Mouse (Mus musculus) lung, embryonic 15.5 days (tissue): Measurements from ENCODE around the gene Padi4. TPM values are rescaled to one million over a fixed set of nuclear protein-coding genes. Genes with fewer than 3 reads are reported as not detected.

Experiments
- ATAC-seq: fragments of 200-750 bp; cut with Nextera tagmentation; 2 replicates; pipeline ENCODE4 v1.8.0; 2017; ENCODE audit warnings: moderate number of reproducible peaks, borderline replicate concordance; ENCODE audit not compliant: low FRiP score, low TSS enrichment; ENCODE audit errors: extremely low read depth
- H3K27ac ChIP-seq: fragments of 300-500 bp; sonication (generic); 2 replicates; pipeline ENCODE4 v1.5.1; 2015; ENCODE audit warnings: moderate library complexity, mild to moderate bottlenecking, inconsistent platforms
- H3K27me3 ChIP-seq: fragments of 300-500 bp; sonication (generic); 2 replicates; pipeline ENCODE4 v1.6.1; 2015; ENCODE audit warnings: inconsistent platforms
- H3K36me3 ChIP-seq: fragments of 300-500 bp; sonication (generic); 2 replicates; pipeline ENCODE4 v1.6.1; 2015; ENCODE audit warnings: inconsistent platforms
- H3K4me1 ChIP-seq: fragments of 300-500 bp; sonication (generic); 2 replicates; pipeline ENCODE4 v1.6.1; 2015; ENCODE audit warnings: inconsistent platforms
- H3K4me2 ChIP-seq: fragments of 300-500 bp; sonication (generic); 2 replicates; pipeline ENCODE4 v1.6.1; 2015; ENCODE audit warnings: inconsistent platforms, mild to moderate bottlenecking, moderate library complexity
- H3K4me3 ChIP-seq: fragments of 300-500 bp; sonication (generic); 2 replicates; pipeline ENCODE4 v1.5.1; 2015; ENCODE audit warnings: mild to moderate bottlenecking, inconsistent platforms
- H3K9ac ChIP-seq: fragments of 300-500 bp; sonication (generic); 2 replicates; pipeline ENCODE4 v1.6.1; 2015; ENCODE audit warnings: inconsistent platforms
- H3K9me3 ChIP-seq: fragments of 300-500 bp; sonication (generic); 2 replicates; pipeline ENCODE4 v1.6.1; 2016; ENCODE audit warnings: inconsistent platforms
- WGBS: fragments of 180-500 bp; shearing (Covaris S2); methylation state at CpG from one replicate; pipeline ENCODE4 v1.1.7; 2015; 5-methylcytosine and 5-hydroxymethylcytosine counted together
- microRNA-seq: library from miRNA; unstranded; fragments of <30 nt; microRNA quantifications from one replicate; pipeline ENCODE4, GENCODE M21; 2016
- polyA plus RNA-seq: library from polyadenylated mRNA; unstranded; fragments of >200 nt; fragmentation: Nextera tagmentation; extraction: Ambion mirVana; gene quantifications from 2 replicates; pipeline ENCODE4 v1.2.1, GENCODE M21; 2015

Padi4 gene
- polyA plus RNA-seq, 1 experiment from 2014 or later = 2.1 TPM

DNA sequence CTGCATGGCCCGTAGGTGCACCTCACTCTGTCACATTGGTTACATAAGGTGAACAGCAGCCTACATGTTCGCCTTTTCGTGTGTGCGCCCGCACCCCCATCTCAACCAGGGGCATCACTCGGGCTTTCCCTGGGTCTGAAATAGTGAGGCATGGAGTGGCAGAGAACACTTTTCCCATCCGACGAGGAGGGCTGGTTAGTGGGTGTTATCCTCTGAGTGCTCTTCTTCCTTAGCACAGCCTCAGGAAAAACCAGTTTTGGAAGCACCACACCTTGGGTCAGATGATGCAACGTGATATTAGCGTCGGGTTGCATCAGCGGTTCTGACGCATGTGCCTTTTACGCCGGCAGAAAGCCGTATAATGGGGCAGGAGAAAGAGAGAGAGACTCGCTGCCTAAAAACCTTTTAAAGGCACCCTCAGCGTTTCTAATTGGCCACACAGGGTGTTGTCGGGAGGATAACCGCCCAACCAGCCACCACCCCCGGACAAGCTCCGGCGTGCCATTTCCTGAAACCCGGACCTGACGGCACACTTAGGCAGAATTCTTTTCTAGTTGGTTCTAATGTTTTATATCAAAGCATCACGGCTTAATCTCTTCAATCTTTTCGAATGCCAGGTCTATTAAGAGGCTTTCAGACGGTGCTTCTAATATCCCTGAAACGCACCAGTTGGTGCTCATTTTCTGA lies 74.5 kb downstream of the Padi4 start:
- peak overlapping the region; percentile 94 for H3K4me2 ChIP-seq
- no peak for ATAC-seq
- H3K4me1 ChIP-seq = peaks cover 30% of the 10 kb centered on the region
- H3K27ac ChIP-seq = no peak overlapping the region
- H3K36me3 ChIP-seq = no peaks in the 10 kb centered on the region
- 6% methylated on average over 29 of the region's 29 CpGs for WGBS
- H3K4me3 ChIP-seq = peak overlapping the region; percentile 92
- H3K27me3 ChIP-seq = no peaks in the 10 kb centered on the region
- H3K9me3 ChIP-seq = no peaks in the 10 kb centered on the region
- H3K9ac ChIP-seq = peak overlapping the region; percentile 7

Small RNA genes lying within 50 kb of the gene (microRNA-seq; reads per million reads assigned to microRNA genes)
- not detected for gene Gm25951

Other genes with a start within 250 kb of the Padi4 start
- 14.8 and 16.6 TPM in 2 replicates for gene Arhgef10l, start 108.2 kb downstream of the Padi4 start, polyA plus RNA-seq
- gene Rcc2, start 73.7 kb downstream of the Padi4 start, polyA plus RNA-seq = 58.0 and 58.8 TPM in 2 replicates
- 0.06 TPM in 1 of 2 replicates, not detected in the other for gene Padi6, start 31.6 kb downstream of the Padi4 start, polyA plus RNA-seq
- 0.31 and 0.34 TPM in 2 replicates for gene Padi3, start 36.4 kb upstream of the Padi4 start, polyA plus RNA-seq
- 0.10 and 0.16 TPM in 2 replicates for gene Padi1, start 71.5 kb upstream of the Padi4 start, polyA plus RNA-seq
- 1.8 and 2.6 TPM in 2 replicates for gene Padi2, start 132.1 kb upstream of the Padi4 start, polyA plus RNA-seq
- 370 and 381 TPM in 2 replicates for gene Sdhb, start 187.0 kb upstream of the Padi4 start, polyA plus RNA-seq
- gene Atp13a2, start 212.6 kb upstream of the Padi4 start, polyA plus RNA-seq = 35.0 and 36.0 TPM in 2 replicates
- gene Mfap2, start 236.2 kb upstream of the Padi4 start, polyA plus RNA-seq = 496 and 501 TPM in 2 replicates